Mouse (Mus musculus): ENCODE measurements at regions not wholly inside any gene's neighbourhood (a gene's known extent, or its start where the extent isn't known, plus 50 kb on each side); places are given as distances from the start of the nearest gene placed in this dataset.

DNA sequence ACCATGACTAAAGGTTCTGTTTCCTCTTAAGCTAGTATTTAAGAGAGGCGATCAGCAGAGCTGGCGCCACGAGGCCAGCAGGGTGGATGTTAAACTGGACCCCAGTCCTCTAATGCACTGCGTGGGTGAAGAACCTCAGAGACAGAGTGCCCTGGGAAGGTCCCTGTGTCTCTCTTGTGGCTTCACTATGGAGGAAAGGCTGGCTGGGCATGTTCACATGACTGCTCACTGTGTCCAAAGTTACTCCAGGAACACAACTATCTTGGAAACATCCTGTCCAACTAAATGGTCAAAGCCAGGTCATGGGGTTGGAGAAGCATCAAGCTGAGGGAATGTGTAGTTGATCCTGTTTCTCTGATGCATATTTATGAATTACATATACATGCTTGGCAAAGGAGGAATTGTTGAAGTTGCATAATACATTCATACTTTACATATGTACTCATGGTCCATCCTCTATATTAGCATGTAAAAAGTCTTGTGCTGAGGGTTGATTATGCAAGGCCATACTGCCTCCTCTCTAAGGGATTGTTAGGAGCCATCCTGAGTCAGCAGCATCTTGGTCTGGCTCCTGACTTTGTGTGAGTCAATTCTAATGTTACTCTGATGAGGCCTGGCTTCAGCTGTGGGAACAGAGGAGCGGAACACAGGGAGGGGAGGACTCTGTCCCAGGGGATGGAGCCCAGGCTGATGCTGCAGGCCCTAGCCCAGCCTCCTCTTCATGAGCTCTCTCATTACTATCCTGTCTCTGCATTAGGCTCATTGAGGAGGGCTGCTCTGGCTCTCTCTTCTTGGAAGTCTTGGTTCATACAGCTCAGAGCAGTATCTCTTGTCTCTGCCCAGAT lies 387.9 kb upstream of the Tshz3 start:
- 82% methylated on average over 5 of the region's 5 CpGs for WGBS
- no peak for ATAC-seq (ENCODE audit: extremely low read depth, insufficient number of reproducible peaks, low FRiP score, low TSS enrichment)
- no peak overlapping the region for H3K9ac ChIP-seq
- H3K36me3 ChIP-seq = no peaks in the 10 kb centered on the region
- no peaks in the 10 kb centered on the region for H3K9me3 ChIP-seq
- 0 out of 2 replicates have a peak, but pooled peaks cover 5% of the 10 kb centered on the region for H3K4me1 ChIP-seq
- no peak overlapping the region for H3K4me2 ChIP-seq
- no peak overlapping the region for H3K27ac ChIP-seq (replicated peaks)
- H3K27me3 ChIP-seq (replicated peaks) = no peaks in the 10 kb centered on the region
- no peak overlapping the region for H3K4me3 ChIP-seq

DNA sequence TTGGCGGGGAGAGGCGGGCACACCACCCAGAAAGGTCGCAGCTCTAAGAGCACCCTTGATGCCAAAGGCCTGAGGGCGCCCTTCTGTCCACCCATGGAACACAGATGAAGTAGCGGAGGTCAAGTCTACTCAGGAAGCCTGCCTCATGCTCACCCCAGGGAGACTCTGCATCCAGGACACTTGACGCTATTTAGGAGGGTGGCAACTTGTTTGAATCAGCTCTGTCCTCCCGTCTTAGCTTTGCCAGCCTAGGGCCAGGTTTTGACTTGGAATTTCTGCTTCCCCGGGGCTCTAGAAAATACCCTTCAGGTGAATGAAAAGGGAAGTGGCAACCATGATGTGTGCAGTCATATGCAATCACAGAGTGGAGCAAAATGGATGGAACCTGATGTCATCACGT lies 389.2 kb upstream of the Tshz3 start:
- 82% methylated on average over 9 of the region's 9 CpGs for WGBS
- H3K9me3 ChIP-seq = no peaks in the 10 kb centered on the region
- no peak overlapping the region for H3K9ac ChIP-seq
- H3K4me3 ChIP-seq = no peak overlapping the region
- 0 out of 2 replicates have a peak, but pooled peaks cover 5% of the 10 kb centered on the region for H3K4me1 ChIP-seq
- no peak overlapping the region for H3K4me2 ChIP-seq
- no peaks in the 10 kb centered on the region for H3K27me3 ChIP-seq (replicated peaks)
- ATAC-seq (ENCODE audit: extremely low read depth, insufficient number of reproducible peaks, low FRiP score, low TSS enrichment) = no peak
- H3K36me3 ChIP-seq = no peaks in the 10 kb centered on the region
- no peak overlapping the region for H3K27ac ChIP-seq (replicated peaks)

DNA sequence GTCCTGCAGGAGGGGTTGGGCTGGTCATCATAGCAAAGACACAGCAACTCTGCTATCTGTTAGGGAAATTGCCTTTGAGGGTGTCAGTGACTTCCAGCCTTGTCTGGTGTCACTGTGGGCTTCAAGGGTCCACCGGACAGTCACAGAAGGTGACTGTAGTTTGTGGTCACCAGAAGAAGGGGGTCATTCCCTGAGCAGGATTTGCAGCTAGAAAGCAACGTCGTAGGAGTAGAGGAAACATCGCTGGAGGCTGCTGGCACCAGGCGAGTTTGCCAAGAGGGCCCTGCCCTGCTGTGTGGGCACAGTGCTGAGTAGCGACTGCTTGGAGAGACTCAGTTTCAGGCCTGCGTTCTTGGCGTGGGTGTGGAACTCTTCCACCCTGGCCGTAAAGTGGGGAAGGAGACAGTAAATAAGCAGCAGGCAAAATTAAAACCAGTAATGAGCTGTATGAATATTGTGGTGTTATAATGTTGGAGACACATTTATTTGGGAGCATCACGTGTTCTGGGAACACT lies 389.8 kb upstream of the Tshz3 start:
- Histone ChIP-seq H3K9ac (no peak overlapping the region), H3K36me3 (no peaks in the 10 kb centered on the region), H3K27ac (replicated peaks) (no peak overlapping the region), H3K9me3 (no peaks in the 10 kb centered on the region), H3K4me3 (no peak overlapping the region), H3K4me2 (no peak overlapping the region), H3K4me1 (0 out of 2 replicates have a peak, but pooled peaks cover 5% of the 10 kb centered on the region), H3K27me3 (replicated peaks) (no peaks in the 10 kb centered on the region)
- no peak for ATAC-seq (ENCODE audit: extremely low read depth, insufficient number of reproducible peaks, low FRiP score, low TSS enrichment)
- 82% methylated on average over 10 of the region's 10 CpGs for WGBS

DNA sequence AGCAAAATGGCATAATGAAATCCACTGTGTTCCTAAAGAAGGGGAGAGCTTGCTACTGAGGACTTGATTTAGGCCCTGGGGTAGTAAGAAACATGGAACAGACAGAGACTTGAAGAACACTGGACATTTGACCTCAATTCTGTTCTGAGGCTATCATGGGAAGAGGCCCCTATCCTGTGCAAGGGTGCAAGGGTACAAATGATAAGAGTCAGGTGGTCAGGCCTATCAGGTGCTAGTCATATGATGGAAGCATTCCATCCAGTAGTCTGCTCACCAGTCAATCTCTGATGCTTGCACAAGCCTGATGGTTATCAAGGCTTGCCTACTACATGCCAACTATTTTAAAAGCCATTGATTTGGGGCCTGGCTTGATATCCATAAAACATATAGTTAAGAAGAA lies 420.6 kb upstream of the Tshz3 start:
- Histone ChIP-seq H3K36me3 (no peaks in the 10 kb centered on the region), H3K4me2 (no peak overlapping the region), H3K9me3 (no peaks in the 10 kb centered on the region), H3K27me3 (replicated peaks) (no peaks in the 10 kb centered on the region), H3K4me3 (no peak overlapping the region), H3K9ac (no peak overlapping the region), H3K4me1 (no peaks in the 10 kb centered on the region), H3K27ac (replicated peaks) (no peak overlapping the region)
- no peak for ATAC-seq (ENCODE audit: extremely low read depth, insufficient number of reproducible peaks, low FRiP score, low TSS enrichment)

DNA sequence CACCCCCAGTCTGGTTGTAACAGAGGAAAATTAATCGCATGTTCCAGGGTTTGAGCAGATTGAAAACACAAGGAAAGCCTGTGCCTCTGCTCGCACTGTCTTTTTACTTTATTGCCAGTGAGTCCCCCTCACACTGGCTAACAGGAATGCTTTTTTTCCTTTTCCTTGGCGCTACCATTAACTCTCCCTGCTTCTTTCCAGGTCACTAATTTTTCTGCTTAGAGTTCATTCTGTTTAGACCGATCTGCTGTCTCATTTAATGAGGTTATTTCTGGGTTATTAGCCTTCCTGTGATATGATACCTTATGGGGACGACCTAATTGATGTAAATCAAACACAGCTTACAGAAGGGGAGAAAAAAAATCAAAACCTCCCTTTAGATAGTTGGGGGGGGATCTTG lies 429.0 kb upstream of the Tshz3 start:
- H3K4me3 ChIP-seq = no peak overlapping the region

DNA sequence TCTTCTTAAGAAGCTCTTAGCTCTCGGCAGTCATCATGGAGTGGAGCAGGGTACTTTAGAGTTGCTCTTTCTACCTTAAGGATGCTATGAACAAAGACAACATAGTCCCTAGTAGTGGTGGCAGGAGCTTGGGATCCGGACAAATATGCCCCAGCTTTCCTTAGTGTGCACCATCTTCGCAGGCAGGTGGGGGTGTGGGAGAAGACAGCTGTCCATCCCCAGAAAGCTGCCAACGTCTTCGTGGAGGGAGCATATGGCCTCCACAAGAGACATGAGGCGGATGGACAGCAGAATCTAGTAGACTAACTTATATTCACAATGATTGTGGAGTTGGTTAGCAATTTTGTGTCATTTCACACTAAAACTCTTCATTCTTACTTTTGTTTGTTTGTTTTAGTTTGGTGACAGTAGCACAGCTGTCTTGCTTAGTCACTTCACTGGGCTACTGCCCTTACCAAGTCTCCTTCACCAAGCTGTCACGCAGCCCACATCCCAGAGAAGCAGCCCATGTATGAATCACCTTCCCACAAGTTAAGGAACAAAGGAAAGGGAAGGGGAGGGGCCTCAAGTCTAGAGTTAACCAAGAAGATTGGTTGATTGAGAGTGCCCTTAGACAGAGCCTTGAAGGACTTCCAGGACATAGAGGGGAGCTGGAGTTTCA lies 432.6 kb upstream of the Tshz3 start:
- 76% methylated on average over 7 of the region's 7 CpGs for WGBS
- Histone ChIP-seq H3K9me3 (no peaks in the 10 kb centered on the region), H3K27ac (replicated peaks) (no peak overlapping the region), H3K9ac (no peak overlapping the region), H3K4me3 (no peak overlapping the region), H3K27me3 (replicated peaks) (no peaks in the 10 kb centered on the region), H3K4me1 (no peaks in the 10 kb centered on the region), H3K36me3 (no peaks in the 10 kb centered on the region), H3K4me2 (no peak overlapping the region)
- ATAC-seq (ENCODE audit: extremely low read depth, insufficient number of reproducible peaks, low FRiP score, low TSS enrichment) = no peak

More for the DNA sequence above, 429.0 kb upstream of the Tshz3 start:
- Histone ChIP-seq H3K9ac (no peak overlapping the region), H3K36me3 (no peaks in the 10 kb centered on the region), H3K4me1 (no peaks in the 10 kb centered on the region), H3K9me3 (no peaks in the 10 kb centered on the region), H3K27ac (replicated peaks) (no peak overlapping the region), H3K4me2 (no peak overlapping the region), H3K27me3 (replicated peaks) (no peaks in the 10 kb centered on the region)
- no peak for ATAC-seq (ENCODE audit: extremely low read depth, insufficient number of reproducible peaks, low FRiP score, low TSS enrichment)
- 63% methylated on average over 5 of the region's 5 CpGs for WGBS

DNA sequence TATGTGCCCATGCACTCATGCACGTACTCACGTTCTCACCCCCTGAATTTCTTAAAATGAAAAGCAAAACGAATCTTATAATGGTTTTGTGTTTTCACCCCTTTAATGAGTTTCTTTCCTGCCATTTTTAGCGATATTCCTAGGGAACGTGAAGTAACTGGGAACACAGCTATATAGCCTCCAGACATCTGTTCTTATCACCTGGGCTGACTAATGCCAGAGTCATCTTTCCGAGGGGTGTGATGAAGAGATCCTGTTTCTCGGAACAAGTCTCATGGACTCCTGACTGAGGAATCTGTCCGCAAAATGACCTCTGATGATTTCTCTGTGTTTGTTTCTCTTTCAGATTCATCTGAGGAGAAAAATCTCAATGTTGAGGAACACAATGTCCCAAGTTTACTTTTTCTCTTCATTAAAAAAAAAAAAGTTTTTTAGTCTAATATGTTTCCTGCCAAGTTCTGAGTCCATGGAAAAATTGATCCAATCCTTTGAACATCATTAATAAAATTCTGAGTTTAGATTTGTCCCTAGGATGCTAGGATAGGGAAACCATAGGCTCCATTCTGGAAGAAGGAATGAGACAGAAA lies 435.7 kb upstream of the Tshz3 start:
- Histone ChIP-seq H3K27ac (replicated peaks) (no peak overlapping the region), H3K4me1 (no peaks in the 10 kb centered on the region), H3K4me3 (no peak overlapping the region), H3K9ac (no peak overlapping the region), H3K9me3 (no peaks in the 10 kb centered on the region), H3K4me2 (no peak overlapping the region), H3K36me3 (no peaks in the 10 kb centered on the region), H3K27me3 (replicated peaks) (no peaks in the 10 kb centered on the region)
- 59% methylated on average over 8 of the region's 8 CpGs for WGBS
- no peak for ATAC-seq (ENCODE audit: extremely low read depth, insufficient number of reproducible peaks, low FRiP score, low TSS enrichment)

DNA sequence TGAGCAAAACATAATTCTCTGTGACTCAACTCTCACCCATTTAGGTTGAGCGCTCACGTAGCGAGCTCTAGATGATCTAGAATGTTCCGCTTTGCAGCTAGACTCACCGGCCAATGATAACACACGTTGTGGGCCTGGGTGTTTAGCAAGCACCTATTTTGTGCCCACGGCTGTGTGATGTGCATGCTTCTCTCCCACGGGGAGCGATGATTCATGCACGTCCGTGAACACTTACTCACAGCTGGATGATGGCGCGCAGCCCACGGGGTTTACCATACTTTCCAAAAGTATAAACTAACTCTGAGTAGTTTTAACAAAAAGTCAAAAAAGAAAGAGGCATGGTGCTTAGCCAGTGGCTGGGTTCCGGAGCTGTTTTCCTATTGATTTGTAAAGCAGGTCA lies 440.8 kb upstream of the Tshz3 start:
- WGBS = 82% methylated on average over 15 of the region's 15 CpGs
- H3K36me3 ChIP-seq = no peaks in the 10 kb centered on the region
- no peak overlapping the region for H3K4me3 ChIP-seq
- H3K27me3 ChIP-seq (replicated peaks) = no peaks in the 10 kb centered on the region
- no peak overlapping the region for H3K4me2 ChIP-seq
- no peaks in the 10 kb centered on the region for H3K4me1 ChIP-seq
- no peaks in the 10 kb centered on the region; the same call in 1 of the 2 replicates for H3K9me3 ChIP-seq
- no peak overlapping the region for H3K9ac ChIP-seq
- no peak for ATAC-seq (ENCODE audit: extremely low read depth, insufficient number of reproducible peaks, low FRiP score, low TSS enrichment)
- no peak overlapping the region for H3K27ac ChIP-seq (replicated peaks)

DNA sequence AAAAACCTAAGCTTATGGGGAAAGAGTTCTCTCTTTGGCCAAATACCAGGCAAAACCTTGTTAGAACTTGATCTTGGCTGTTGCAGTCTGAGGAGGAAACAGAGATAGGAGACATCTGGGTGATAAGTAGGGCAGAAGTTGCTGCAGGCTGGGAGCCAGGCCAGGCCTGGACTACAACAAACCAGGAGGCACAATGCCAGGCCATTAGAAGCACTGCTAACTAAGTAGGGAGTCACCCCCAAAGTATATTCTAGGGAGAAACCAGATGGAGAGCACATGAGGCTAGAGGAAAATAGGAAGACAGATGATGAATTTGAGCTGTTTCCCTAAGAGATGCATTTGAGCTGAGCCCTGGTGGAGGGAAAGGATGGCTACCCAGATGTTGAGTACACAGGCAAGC lies 444.6 kb upstream of the Zfp507 start:
- Histone ChIP-seq H3K9ac (no peak overlapping the region), H3K4me3 (no peak overlapping the region), H3K4me2 (no peak overlapping the region), H3K36me3 (no peaks in the 10 kb centered on the region), H3K4me1 (no peaks in the 10 kb centered on the region), H3K9me3 (no peaks in the 10 kb centered on the region; the same call in 1 of the 2 replicates), H3K27me3 (replicated peaks) (no peaks in the 10 kb centered on the region), H3K27ac (replicated peaks) (no peak overlapping the region)
- ATAC-seq (ENCODE audit: extremely low read depth, insufficient number of reproducible peaks, low FRiP score, low TSS enrichment) = no peak

DNA sequence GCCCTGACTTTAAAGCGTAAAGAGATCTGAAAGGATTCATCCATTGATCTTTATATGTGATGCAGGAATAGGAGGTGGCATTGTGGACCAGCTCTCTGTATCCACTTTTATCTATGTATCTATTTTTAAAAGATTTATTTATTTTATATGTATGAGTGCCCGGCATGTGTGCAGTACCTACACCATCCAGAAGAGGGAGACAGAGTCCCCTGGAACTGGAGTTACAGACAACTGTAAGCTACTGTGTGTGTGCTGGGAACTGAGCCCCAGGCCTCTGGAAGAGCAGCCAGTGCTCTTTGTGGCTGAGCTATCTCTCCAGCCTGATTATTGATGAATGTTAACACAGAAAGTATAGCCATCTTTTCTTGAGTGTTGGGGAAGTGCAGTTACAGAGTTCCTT lies 433.9 kb upstream of the Zfp507 start:
- no peaks in the 10 kb centered on the region for H3K27me3 ChIP-seq (replicated peaks)
- no peak overlapping the region for H3K4me2 ChIP-seq
- no peak overlapping the region for H3K27ac ChIP-seq (replicated peaks)
- no peaks in the 10 kb centered on the region for H3K36me3 ChIP-seq
- 84% methylated on average over 2 of the region's 2 CpGs for WGBS
- H3K4me1 ChIP-seq = no peaks in the 10 kb centered on the region
- no peak overlapping the region for H3K4me3 ChIP-seq
- no peak for ATAC-seq (ENCODE audit: extremely low read depth, insufficient number of reproducible peaks, low FRiP score, low TSS enrichment)
- no peak overlapping the region for H3K9ac ChIP-seq
- H3K9me3 ChIP-seq = peaks cover 3% of the 10 kb centered on the region; the same call in 1 of the 2 replicates

DNA sequence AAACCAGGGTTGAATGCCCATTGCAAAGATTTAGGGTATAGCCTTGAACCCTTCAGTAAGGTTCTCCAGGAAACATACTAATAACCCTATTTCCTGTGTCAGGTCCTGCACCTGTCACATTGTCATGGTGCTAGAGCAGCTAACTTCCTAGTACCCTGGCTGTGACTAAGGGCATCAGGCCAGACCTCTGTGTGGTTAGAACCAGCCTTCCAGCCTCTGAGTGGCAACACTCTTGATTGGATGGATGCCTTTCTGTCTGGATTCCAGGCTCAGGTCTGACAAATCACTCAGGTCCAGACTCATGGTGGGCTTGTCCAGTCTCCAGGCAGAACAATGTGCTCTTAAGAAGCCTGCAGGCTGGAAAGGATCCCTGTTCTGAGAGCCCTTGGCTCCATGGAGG lies 426.2 kb upstream of the Zfp507 start:
- Histone ChIP-seq H3K36me3 (no peaks in the 10 kb centered on the region), H3K4me2 (no peak overlapping the region), H3K4me3 (no peak overlapping the region), H3K9ac (no peak overlapping the region), H3K27me3 (replicated peaks) (no peaks in the 10 kb centered on the region), H3K27ac (replicated peaks) (no peak overlapping the region), H3K4me1 (no peaks in the 10 kb centered on the region), H3K9me3 (peaks cover 3% of the 10 kb centered on the region; the same call in 1 of the 2 replicates)
- ATAC-seq (ENCODE audit: extremely low read depth, insufficient number of reproducible peaks, low FRiP score, low TSS enrichment) = no peak

Data from heart, embryonic 13.5 days (tissue).